Mouse (Mus musculus) cerebellum, adult 18-20 months (tissue): ENCODE measurements at regions not wholly inside any gene's neighbourhood (a gene's known extent, or its start where the extent isn't known, plus 50 kb on each side); places are given as distances from the start of the nearest gene placed in this dataset.

Experiments
- DNase-seq, 2 experiments: peaks; one replicate each; pipeline ENCODE4 v3.0.0; 2021

GRCm38 (mm10) chr5:78993258-78993657 lies 1585.4 kb upstream of the Igfbp7 start:
- peak; percentile 9 to 10 for DNase-seq

DNA sequence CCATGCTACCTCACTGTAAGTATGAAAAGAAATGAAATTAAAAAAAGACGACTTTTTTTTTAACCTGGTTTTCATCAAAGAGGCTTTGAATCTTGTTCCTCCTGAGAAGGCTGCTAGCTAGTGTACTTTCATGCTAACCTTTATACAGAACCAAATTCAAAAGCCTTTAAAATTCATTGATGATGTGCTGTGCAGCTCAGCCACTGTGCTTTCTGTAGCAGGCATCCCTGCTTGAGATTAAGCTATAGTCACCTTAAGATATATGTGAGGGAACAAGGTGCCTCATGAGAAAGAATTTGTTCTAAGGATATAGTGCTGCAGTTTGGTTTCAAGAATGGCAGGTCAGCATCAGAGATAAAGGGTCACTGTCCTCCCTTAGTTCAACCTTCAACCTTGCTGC lies 1581.9 kb upstream of the Igfbp7 start:
- no peak for DNase-seq

- no peak for DNase-seq
Observed at GRCm38 (mm10) chr5:78976480-78977041, 1568.7 kb upstream of the Igfbp7 start.

DNA sequence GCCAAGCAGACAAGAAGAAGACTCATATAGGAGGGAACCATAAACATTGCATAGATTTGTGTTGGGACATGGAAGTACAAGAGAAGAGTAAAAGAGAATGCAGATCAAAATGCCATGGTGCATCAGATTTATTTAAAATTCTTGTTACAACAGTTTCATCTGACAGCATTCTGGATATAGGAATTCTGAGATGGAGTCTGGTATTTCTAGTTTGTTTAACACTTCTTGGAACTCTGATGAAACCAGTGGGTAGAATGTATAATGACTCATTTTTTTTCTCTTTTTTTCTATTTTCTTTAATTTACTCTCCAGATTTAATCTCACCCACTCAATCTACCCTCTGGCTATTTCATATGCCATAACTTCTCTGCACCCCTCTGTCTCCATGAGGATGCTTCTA lies 1537.9 kb upstream of the Igfbp7 start:
- no peak for DNase-seq

GRCm38 (mm10) chr5:78921860-78922610 lies 1514.2 kb upstream of the Igfbp7 start:
- DNase-seq = no peak

DNA sequence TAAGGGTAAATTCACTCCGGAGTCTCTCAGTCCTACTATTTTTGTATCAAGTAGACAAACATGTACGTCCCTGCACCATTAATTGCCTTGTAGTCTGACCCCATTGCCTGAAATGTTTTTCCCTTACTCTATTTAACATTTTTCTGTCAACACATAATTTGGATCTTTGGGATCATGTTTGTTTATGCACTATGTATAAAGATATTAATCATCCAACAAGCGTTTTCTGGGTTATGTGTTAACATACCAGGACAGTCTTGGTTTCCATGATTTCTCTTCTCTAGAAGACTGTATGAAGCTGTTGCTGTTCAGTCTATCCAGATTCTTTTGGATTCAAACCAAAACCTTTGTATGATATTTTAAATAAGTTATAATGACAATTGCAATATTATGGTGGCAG lies 1492.3 kb upstream of the Igfbp7 start:
- no peak for DNase-seq

GRCm38 (mm10) chr5:78878775-78879174 lies 1470.9 kb upstream of the Igfbp7 start:
- DNase-seq = peak in 1 of 2 experiments; percentile 16

- DNase-seq = no peak
Observed at GRCm38 (mm10) chr5:78845126-78845525, 1437.3 kb upstream of the Igfbp7 start.

- no peak for DNase-seq
Observed at GRCm38 (mm10) chr5:78797391-78797790, 1389.5 kb upstream of the Igfbp7 start.
